Mouse (Mus musculus): ENCODE measurements around the gene A430033K04Rik.

DNA sequence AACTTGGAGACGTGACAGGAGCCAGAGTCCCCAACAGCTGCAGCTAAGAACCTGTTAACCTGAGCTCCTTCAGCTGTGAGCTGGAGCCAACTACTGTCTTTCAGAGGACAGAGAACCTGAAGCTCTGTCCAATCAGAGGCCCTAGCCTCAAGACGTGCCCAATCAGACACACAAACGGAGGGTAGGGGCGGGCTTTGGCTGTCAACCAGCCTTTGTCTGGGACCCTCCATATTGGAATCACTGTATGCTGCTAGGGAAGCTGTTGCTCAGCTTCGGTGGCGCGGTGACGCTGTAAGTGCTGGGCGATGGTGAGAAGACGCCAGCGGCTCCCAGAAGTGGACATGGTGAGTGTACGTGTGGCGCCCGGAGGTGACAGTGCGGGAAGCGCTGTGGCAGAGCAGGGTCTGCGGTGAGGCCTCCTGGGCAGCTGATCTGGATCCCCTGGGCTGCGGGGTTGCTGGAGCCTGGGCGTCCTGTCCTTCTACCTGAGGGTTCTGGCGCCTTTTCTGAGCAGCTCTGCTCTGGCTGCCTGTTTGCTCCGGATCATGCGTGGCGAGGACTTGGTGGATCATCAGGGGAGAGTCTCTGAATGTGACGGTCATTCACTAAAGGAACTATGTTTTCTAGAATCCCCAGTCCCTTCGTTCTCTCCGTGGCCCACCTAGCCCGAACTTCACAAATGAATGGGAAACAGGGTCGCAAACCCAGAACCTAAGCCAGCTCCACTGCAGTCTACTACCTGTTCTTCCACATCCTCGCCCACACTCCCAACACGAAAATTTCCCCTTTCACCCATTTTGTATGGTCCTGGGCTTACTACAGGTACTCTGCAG lies at the start of gene A430033K04Rik:
- TF ChIP-seq CTCF (IDR thresholded peaks at IDR 0.05; ENCODE audit: extremely low read depth, insufficient read depth, insufficient read length, insufficient replicate concordance) (no peak), POLR2A (IDR thresholded peaks at IDR 0.05; ENCODE audit: low read depth, low read length) (no peak)

Data from spleen, adult 2 months (tissue).